Mouse (Mus musculus) C2C12 (cell line): ENCODE results near the gene Dlgap1.

Experiments used
- CEBPB ChIP-seq: IDR thresholded peaks from one replicate; pipeline ENCODE4 v1.6.1; 2011; ENCODE audit warnings: low read depth, mild to moderate bottlenecking, control low read depth, moderate library complexity
- CTCF ChIP-seq: IDR thresholded peaks from one replicate; pipeline ENCODE4 v1.5.1; 2011; ENCODE audit not compliant: control insufficient read depth, insufficient read depth, insufficient read length
- FOSL1 ChIP-seq: IDR thresholded peaks from one replicate; pipeline ENCODE4 v1.8.0; 2011; ENCODE audit warnings: mild to moderate bottlenecking, low read length; ENCODE audit not compliant: poor library complexity, insufficient read depth, severe bottlenecking
- MYOD1 ChIP-seq: IDR thresholded peaks from one replicate; pipeline ENCODE4 v1.6.1; 2011; ENCODE audit warnings: low read depth; ENCODE audit not compliant: control insufficient read depth, insufficient read length

DNA sequence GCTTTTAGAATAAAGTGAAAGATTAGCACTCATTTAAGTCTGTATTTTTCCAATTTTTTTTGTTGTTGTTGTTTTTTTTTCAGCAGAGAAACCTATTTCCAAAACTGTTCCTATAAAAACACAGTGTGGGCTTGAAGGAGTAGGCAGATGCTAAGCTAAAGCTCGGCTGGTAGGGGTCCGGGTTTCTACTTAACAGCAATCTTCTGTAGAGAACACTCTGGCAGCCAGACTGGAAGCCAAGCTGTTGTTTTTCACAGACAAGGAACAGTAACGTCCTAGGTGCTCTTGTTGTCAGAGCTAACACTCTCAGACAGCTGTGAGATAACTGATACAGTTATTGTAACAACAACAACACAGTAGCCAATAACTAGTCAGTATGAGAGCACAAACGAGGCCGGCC, 468.4 kb downstream of the Dlgap1 start:
- no peak for TF ChIP-seq FOSL1
- TF ChIP-seq CTCF: no peak
- TF ChIP-seq MYOD1: no peak
- no peak for TF ChIP-seq CEBPB
